Mouse (Mus musculus) stomach, postnatal 0 days (tissue): ENCODE results near the gene Dnmt3b.

ENCODE experiments used
- CTCF ChIP-seq: IDR thresholded peaks from 2 replicates; pipeline ENCODE4 v1.5.1; 2016; ENCODE audit warnings: antibody characterized with exemption, low read depth, mild to moderate bottlenecking, moderate library complexity
- EP300 ChIP-seq: optimal IDR thresholded peaks from 2 replicates; pipeline ENCODE3; 2016; ENCODE audit warnings: antibody characterized with exemption

DNA sequence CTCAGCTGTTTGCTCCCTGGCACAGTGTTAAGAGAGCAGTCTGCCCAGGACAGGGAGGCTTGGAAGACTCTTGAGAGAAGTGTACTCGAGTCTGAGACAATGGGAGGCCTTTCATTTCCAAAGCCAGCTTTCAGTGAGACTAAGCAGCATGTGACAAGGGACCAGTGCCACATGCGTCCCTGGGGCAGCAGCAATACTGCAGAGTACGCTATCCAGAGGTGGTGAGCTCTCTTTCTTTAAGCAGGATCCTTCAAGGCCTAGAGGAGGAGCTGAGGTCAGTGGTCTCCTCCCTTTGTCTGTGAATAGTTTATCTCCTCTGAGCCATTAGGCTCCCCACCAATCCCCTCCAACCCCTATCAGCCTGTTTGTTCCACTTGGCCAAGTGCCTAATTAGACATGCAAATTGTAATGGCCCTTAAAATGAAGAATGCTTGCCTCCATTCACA, 63.4 kb downstream of the Dnmt3b start:
- no peak for TF ChIP-seq EP300
- no peak for TF ChIP-seq CTCF
